Mouse (Mus musculus) testis, adult 2 months (tissue): ENCODE data around the gene Celf5. TPM values are rescaled to one million over a fixed set of nuclear protein-coding genes. Genes with fewer than 3 reads are reported as not detected.

ENCODE experiments used
- H3K27ac ChIP-seq: fragments of 200-500 bp; 2 replicates; pipeline ENCODE4 v1.5.1; 2012; ENCODE audit warnings: low read depth, low read length; ENCODE audit not compliant: control insufficient read depth, insufficient read depth
- H3K27me3 ChIP-seq: fragments of 200-500 bp; 2 replicates; pipeline ENCODE4 v1.6.1; 2012; ENCODE audit warnings: mild to moderate bottlenecking, low read length, moderate library complexity; ENCODE audit not compliant: control insufficient read depth, insufficient read depth
- H3K36me3 ChIP-seq: fragments of 200-500 bp; 2 replicates; pipeline ENCODE4 v1.6.1; 2012; ENCODE audit warnings: mild to moderate bottlenecking, low read length; ENCODE audit not compliant: control insufficient read depth, insufficient read depth
- H3K4me1 ChIP-seq: fragments of 200-500 bp; 2 replicates; pipeline ENCODE4 v1.6.1; 2012; ENCODE audit warnings: low read length; ENCODE audit not compliant: control insufficient read depth, insufficient read depth
- H3K4me3 ChIP-seq: fragments of 200-500 bp; 2 replicates; pipeline ENCODE4 v1.5.1; 2012; ENCODE audit warnings: low read depth, mild to moderate bottlenecking, low read length, moderate library complexity, mixed read lengths; ENCODE audit not compliant: control insufficient read depth
- CTCF ChIP-seq: fragments of 200-500 bp; IDR thresholded peaks from 2 replicates; pipeline ENCODE4 v1.5.1; 2012; ENCODE audit warnings: low read depth, mild to moderate bottlenecking, inconsistent platforms, low read length, moderate library complexity; ENCODE audit not compliant: control insufficient read depth, insufficient read depth, insufficient replicate concordance
- POLR2A ChIP-seq: fragments of 200-500 bp; IDR thresholded peaks from 2 replicates; pipeline ENCODE4 v1.6.1; 2012; ENCODE audit warnings: low read depth, mild to moderate bottlenecking, inconsistent platforms, low read length, moderate library complexity; ENCODE audit not compliant: control insufficient read depth
- polyA plus RNA-seq: library from polyadenylated mRNA; depleted of rRNA; stranded (reverse); fragments of >200 nt; gene quantifications from 2 replicates; pipeline ENCODE4 v1.2.3, GENCODE M21; 2012

The Celf5 gene
- polyA plus RNA-seq, 1 experiment = 163 TPM

DNA sequence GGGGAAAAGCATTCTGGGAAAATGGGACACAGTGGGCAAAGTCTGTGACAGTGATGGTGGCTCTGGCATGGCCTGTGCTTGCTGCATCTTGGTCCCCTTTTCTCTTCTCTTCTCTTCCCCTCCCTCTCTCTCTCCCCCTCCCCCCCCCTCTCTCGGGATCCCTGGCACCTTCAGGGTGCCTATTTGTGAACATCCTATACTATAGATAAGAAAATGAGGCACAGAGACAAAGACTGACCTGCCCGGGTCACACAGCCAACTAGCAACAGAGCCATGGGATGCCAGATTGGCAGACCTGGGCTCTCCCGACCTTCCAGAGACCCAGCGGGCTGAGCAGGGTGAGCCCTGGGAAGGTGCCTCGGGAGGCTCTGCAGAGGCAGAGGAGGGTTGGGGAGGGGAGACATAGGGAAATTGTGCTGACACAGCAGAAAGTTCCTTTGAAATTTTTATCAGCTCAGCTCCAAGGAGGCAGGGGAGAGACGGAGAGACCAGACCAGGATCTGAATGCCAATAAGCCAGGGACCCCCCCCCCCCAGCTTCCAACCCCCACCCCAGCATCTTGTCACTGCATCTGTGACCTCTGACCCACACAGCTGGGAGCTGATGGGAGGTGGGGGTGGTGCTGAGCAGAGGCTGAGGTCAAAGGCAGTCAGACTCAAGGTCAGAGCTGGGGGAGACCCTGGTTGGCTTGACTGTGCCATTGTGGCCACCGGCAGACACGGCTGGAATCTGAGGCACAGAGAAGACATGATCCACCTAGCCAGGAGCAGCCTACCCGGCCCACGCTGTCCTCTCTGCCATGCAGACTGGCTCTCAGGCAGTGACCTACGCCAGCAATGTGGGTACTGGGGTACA is 64.1 kb downstream of the Celf5 start:
- H3K4me1 ChIP-seq = peaks cover 33% of the 10 kb centered on the region
- H3K27me3 ChIP-seq = no peaks in the 10 kb centered on the region
- no peaks in the 10 kb centered on the region for H3K36me3 ChIP-seq
- TF ChIP-seq POLR2A (no peak), CTCF (no peak)
- peak overlapping the region; percentile 78 for H3K4me3 ChIP-seq
- H3K27ac ChIP-seq = peak overlapping the region; percentile 12; the same call in 1 of the 2 replicates

GRCm38 (mm10) chr10:81417227-81418215 is 65.0 kb downstream of the Celf5 start:
- no peaks in the 10 kb centered on the region for H3K36me3 ChIP-seq
- peaks cover 38% of the 10 kb centered on the region for H3K4me1 ChIP-seq
- no peak for TF ChIP-seq CTCF
- no peak for TF ChIP-seq POLR2A
- H3K27me3 ChIP-seq = no peaks in the 10 kb centered on the region
- H3K27ac ChIP-seq = no peak overlapping the region
- no peak overlapping the region for H3K4me3 ChIP-seq

DNA sequence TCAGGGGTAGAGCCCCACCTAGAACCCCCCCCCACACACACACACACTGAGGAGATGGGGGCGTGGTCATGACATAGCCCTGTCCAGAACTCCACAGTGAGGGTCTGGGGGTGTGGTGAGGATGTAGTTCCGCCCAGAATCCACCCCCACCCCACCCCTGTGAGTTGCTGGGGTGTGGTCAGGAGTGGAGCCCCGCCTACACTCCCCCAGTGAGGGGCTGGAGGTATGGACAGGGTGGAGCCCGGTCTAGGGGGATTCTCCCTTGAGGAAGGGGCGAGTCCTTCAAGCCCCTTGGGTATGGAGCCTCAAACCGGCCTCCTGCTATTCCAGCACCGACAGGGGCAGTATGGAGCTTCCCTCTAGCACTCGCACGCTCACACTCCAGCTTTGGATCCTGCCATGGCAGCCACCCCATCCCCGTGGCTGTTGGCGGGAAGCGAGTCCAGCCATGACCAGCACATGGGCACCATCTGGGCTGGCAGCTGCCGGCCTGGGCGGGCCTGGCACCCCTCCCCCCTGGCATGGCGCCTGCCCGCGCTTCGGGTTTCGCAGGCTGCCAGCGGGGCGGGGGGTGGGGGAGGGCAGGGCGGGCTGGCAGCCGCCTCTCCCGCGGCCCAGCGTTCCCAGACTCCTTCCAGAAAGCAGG is 65.8 kb downstream of the Celf5 start:
- Histone ChIP-seq H3K4me3 (peak overlapping the region; percentile 44), H3K27ac (no peak overlapping the region), H3K36me3 (no peaks in the 10 kb centered on the region), H3K4me1 (peaks cover 43% of the 10 kb centered on the region), H3K27me3 (no peaks in the 10 kb centered on the region)
- TF ChIP-seq CTCF = peak; percentile 49; the same call in 1 of the 2 replicates
- TF ChIP-seq POLR2A = no peak

DNA sequence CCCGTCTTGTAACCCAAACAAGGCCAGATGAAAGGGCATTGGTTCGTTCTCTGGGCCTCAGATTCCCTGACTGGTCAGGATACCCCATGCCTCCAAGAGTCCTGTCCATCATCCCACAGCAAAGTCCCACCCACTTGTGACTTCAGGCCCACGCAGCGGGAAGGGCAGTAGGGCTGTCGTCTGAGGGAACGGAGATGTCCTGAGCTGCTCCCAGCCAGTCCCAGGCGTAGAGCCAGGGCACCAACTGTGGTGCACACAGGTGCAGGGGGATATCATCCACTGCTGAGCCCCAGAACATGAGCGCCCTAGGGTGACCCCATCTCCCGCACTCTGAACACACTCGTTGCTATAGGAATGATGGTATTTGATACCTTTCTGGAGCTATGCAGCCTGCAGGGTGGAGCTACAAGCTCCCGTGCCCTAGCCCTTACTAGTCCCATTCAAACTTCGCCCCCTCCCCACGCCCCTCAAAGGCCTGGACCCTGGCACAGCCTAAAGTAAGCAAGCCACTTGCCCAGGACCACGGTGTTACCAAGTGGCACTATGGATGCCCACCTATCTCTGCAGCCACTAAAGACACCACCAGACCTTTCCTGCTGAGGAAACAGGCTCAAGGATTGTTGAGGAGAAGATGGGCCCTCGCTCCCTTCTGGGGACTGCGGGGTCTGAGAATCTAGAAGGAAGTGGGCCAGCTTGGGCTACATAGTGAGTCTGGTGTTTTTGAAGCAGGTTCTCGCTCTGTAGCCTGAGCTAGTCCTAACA is 66.8 kb downstream of the Celf5 start:
- TF ChIP-seq POLR2A (no peak), CTCF (no peak)
- H3K27me3 ChIP-seq = no peaks in the 10 kb centered on the region
- H3K36me3 ChIP-seq = no peaks in the 10 kb centered on the region
- H3K4me1 ChIP-seq = peaks cover 43% of the 10 kb centered on the region
- H3K4me3 ChIP-seq = no peak overlapping the region
- H3K27ac ChIP-seq = peak overlapping the region; percentile 39; the same call in 1 of the 2 replicates

DNA sequence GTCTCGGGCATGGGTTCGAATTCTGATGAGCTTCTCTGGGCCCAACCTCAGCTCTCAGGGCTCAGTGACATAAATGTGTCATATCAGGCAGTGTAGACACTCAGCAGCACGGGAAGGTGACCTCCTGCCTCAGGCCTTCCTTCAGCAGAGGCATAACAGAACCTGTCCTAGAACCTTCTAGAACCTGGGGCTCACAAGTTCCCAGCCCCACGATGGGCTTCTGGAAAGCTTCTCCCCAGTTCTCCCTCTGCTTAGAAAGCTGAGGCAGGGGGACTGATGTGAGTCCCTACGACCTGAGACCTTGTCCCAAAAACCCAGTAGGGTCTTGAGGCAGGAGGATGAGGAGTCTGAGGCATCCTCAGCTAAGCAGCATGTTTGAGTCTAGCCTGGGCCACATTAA is 67.4 kb downstream of the Celf5 start:
- Histone ChIP-seq H3K4me3 (no peak overlapping the region), H3K27ac (peak overlapping the region; percentile 56), H3K27me3 (no peaks in the 10 kb centered on the region), H3K4me1 (peaks cover 40% of the 10 kb centered on the region), H3K36me3 (no peaks in the 10 kb centered on the region)
- no peak for TF ChIP-seq POLR2A
- TF ChIP-seq CTCF = no peak

DNA sequence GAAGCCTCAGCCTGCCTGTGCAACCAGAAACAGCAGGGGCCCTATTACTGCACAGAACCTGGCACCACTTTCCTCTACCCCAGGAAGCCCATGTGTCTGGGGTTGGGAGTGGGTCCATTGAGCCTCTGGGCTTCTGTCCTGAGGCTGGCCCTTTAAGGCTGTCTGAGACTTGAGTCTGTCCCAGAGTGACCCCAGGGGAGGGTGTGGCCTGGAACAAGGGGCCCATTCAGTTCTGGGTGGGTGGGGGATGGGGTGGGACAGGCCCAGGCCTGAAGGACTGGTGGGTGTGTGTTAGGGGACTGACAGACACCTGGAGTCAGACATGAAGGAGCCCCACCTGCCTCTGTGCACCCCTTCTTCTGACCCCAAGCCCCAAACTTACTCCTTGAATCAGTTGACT is 67.8 kb downstream of the Celf5 start:
- peak overlapping the region; percentile 90 for H3K27ac ChIP-seq
- H3K36me3 ChIP-seq = no peaks in the 10 kb centered on the region
- H3K4me3 ChIP-seq = no peak overlapping the region
- no peak for TF ChIP-seq POLR2A
- no peak for TF ChIP-seq CTCF
- H3K27me3 ChIP-seq = no peaks in the 10 kb centered on the region
- H3K4me1 ChIP-seq = peaks cover 40% of the 10 kb centered on the region
